Mouse (Mus musculus): Measurements from ENCODE around the gene Fbxl18.

DNA sequence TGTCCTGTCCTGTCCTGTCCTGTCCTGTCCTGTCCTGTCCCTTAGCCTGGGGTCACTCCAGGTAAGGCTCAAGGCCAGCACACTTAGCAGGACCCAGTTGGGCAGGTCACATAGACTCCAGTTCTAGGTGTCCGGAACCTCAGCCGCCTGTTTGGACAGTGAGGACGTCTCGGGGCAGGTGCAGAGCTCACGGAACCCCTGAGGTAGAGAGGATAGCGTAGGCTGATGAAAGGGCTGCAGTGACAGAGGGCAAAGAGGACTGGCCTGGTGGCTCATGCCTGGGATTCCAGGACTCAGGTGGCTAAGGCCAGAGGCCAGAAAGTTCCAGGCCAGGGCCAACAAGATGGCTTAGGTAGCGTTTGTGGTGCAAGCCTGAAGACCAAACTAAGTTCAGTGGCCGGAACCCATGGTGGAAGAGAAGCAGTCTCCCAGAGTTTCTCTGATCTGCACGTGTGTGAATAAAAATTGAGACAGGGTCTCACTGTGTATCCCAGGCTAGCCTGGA, 36.1 kb upstream of the Fbxl18 start:
- TF ChIP-seq CTCF (IDR thresholded peaks at IDR 0.05; ENCODE audit: borderline replicate concordance, extremely low read depth, insufficient read depth, insufficient read length) = no peak
- TF ChIP-seq POLR2A (IDR thresholded peaks at IDR 0.05; ENCODE audit: borderline replicate concordance, extremely low read depth, insufficient read depth, insufficient read length, poor library complexity, severe bottlenecking) = no peak
